Mouse (Mus musculus) kidney, embryonic 16.5 days (tissue): ENCODE results near the gene Hdc. TPM values are rescaled to one million over a fixed set of nuclear protein-coding genes. Genes with fewer than 3 reads are reported as not detected.

Source experiments
- ATAC-seq: fragments of 200-750 bp; cut with Nextera tagmentation; 2 replicates; pipeline ENCODE4 v1.8.0; 2017; ENCODE audit warnings: moderate TSS enrichment; ENCODE audit not compliant: low FRiP score, low TSS enrichment
- H3K27ac ChIP-seq: fragments of 300-500 bp; sonication (generic); 2 replicates; pipeline ENCODE4 v1.5.1; 2014; ENCODE audit warnings: low read length
- H3K27me3 ChIP-seq: fragments of 300-500 bp; sonication (generic); 2 replicates; pipeline ENCODE4 v1.6.1; 2014; ENCODE audit warnings: low read length, control low read depth, mixed read lengths; ENCODE audit not compliant: insufficient read depth
- H3K36me3 ChIP-seq: fragments of 300-500 bp; sonication (generic); 2 replicates; pipeline ENCODE4 v1.6.1; 2014; ENCODE audit warnings: low read length, control low read depth, mixed read lengths; ENCODE audit not compliant: insufficient read depth
- H3K4me1 ChIP-seq: fragments of 300-500 bp; sonication (generic); 2 replicates; pipeline ENCODE4 v1.6.1; 2014; ENCODE audit warnings: low read length, control low read depth, mixed read lengths; ENCODE audit not compliant: insufficient read depth
- H3K4me2 ChIP-seq: fragments of 300-500 bp; sonication (generic); replicated peaks from 2 replicates; pipeline ENCODE4 v1.6.1; 2014; ENCODE audit warnings: low read depth, low read length
- H3K4me3 ChIP-seq: fragments of 300-500 bp; sonication (generic); 2 replicates; pipeline ENCODE4 v1.5.1; 2014; ENCODE audit warnings: mild to moderate bottlenecking, low read length
- H3K9ac ChIP-seq: fragments of 300-500 bp; sonication (generic); replicated peaks from 2 replicates; pipeline ENCODE4 v1.6.1; 2014; ENCODE audit warnings: low read length
- H3K9me3 ChIP-seq: fragments of 300-500 bp; sonication (generic); 2 replicates; pipeline ENCODE4 v1.6.1; 2016; ENCODE audit warnings: low read length, control low read depth
- WGBS: fragments of 180-500 bp; shearing (Covaris S2); extraction: QIAGEN DNeasy Blood & Tissue Kit; methylation state at CpG from one replicate; pipeline ENCODE4 v1.1.7; 2014; 5-methylcytosine and 5-hydroxymethylcytosine counted together
- polyA plus RNA-seq: library from polyadenylated mRNA; unstranded; fragments of >200 nt; fragmentation: Nextera tagmentation; extraction: Ambion mirVana; gene quantifications from 2 replicates; pipeline ENCODE4 v1.2.1, GENCODE M21; 2015

Gene Hdc
- polyA plus RNA-seq, 1 experiment from 2014 or later, result 129 TPM

- Histone ChIP-seq H3K9ac (no peak overlapping the region), H3K27ac (no peak overlapping the region), H3K4me2 (no peak overlapping the region), H3K9me3 (no peaks in the 10 kb centered on the region), H3K4me3 (no peak overlapping the region), H3K27me3 (no peaks in the 10 kb centered on the region), H3K36me3 (no peaks in the 10 kb centered on the region), H3K4me1 (peaks cover 8% of the 10 kb centered on the region)
- WGBS, result 92% methylated on average over 4 of the region's 4 CpGs
- no peak for ATAC-seq
Measured at GRCm38 (mm10) chr2:126591304-126591703, 27.8 kb downstream of the Hdc start.

DNA sequence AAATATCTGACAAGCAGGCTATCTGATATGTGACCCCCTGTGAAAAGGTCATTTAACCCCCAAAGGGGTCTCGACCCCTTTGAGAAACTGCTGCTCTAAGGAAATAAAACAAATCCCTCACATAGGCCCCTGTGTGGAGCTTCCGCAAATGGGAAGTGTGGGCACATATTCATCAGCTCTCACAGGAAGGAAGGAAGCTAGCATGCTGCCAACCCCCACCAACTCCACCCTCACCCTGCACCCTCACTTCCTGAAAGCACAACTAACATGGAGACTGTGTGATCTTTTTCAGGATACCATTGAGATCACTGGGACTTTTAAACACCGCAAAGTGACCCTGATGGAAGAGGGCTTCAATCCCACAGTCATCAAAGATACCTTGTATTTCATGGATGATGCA, 31.6 kb downstream of the Hdc start:
- no peaks in the 10 kb centered on the region for H3K9me3 ChIP-seq

DNA sequence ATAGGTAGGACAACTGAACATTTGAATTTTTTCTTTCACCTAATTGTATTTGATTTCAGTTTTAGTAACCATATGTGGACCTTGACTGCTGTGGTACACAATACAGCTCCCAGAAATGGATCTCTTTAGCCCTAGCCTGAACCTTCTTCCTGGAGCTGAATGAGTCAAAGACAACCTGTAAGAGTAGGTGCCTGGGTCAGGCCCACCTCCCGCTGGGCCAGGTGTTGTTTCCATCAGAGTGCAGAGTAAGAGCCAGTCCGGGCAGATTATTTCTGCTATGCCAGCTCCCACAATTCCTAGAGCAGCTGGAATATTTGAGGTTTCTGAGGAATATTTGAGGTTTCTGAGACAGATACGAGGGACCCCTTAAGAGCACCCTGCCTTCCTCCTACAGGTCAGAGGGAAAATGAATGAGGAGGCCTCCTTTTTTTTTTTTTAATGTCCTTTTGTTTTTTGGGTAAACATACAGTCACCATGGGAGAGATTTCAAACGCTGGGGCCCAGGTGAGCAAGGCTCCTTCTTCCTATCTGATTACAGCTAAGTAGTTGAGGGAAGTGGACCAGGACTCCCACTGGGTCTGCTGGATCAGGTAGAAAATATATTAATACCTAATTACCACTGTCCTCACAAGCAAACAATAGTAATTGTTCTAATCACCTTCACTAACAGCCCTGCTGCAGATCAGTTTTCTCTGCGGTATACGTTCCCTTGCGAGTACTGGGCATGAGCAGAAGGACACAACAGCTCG, 34.3 kb downstream of the Hdc start:
- Histone ChIP-seq H3K27me3 (no peaks in the 10 kb centered on the region), H3K36me3 (no peaks in the 10 kb centered on the region), H3K9ac (no peak overlapping the region), H3K4me1 (no peaks in the 10 kb centered on the region), H3K4me2 (no peak overlapping the region), H3K4me3 (no peak overlapping the region), H3K27ac (no peak overlapping the region), H3K9me3 (no peaks in the 10 kb centered on the region)
- ATAC-seq, result no peak
- 80% methylated on average over 8 of the region's 8 CpGs for WGBS

More for the DNA sequence above, 31.6 kb downstream of the Hdc start:
- no peak overlapping the region for H3K4me3 ChIP-seq
- no peaks in the 10 kb centered on the region for H3K36me3 ChIP-seq
- no peak for ATAC-seq
- H3K9ac ChIP-seq, result no peak overlapping the region
- no peak overlapping the region for H3K27ac ChIP-seq
- no peaks in the 10 kb centered on the region for H3K4me1 ChIP-seq
- H3K4me2 ChIP-seq, result no peak overlapping the region
- no peaks in the 10 kb centered on the region for H3K27me3 ChIP-seq
- 80% methylated on average over 3 of the region's 3 CpGs for WGBS

GRCm38 (mm10) chr2:126583960-126584359, 35.1 kb downstream of the Hdc start:
- 51% methylated on average over 6 of the region's 6 CpGs for WGBS
- Histone ChIP-seq H3K36me3 (no peaks in the 10 kb centered on the region), H3K27me3 (no peaks in the 10 kb centered on the region), H3K9ac (no peak overlapping the region), H3K4me3 (no peak overlapping the region), H3K4me1 (no peaks in the 10 kb centered on the region), H3K9me3 (no peaks in the 10 kb centered on the region), H3K4me2 (no peak overlapping the region), H3K27ac (no peak overlapping the region)
- ATAC-seq, result no peak

GRCm38 (mm10) chr2:126579282-126579681, 39.8 kb downstream of the Hdc start:
- H3K27me3 ChIP-seq, result no peaks in the 10 kb centered on the region
- no peak overlapping the region for H3K9ac ChIP-seq
- no peak for ATAC-seq
- no peak overlapping the region for H3K4me3 ChIP-seq
- WGBS, result 94% methylated on average over 1 of the region's 1 CpGs
- no peak overlapping the region for H3K27ac ChIP-seq
- no peaks in the 10 kb centered on the region for H3K9me3 ChIP-seq
- no peaks in the 10 kb centered on the region for H3K36me3 ChIP-seq
- no peak overlapping the region for H3K4me2 ChIP-seq
- H3K4me1 ChIP-seq, result no peaks in the 10 kb centered on the region

DNA sequence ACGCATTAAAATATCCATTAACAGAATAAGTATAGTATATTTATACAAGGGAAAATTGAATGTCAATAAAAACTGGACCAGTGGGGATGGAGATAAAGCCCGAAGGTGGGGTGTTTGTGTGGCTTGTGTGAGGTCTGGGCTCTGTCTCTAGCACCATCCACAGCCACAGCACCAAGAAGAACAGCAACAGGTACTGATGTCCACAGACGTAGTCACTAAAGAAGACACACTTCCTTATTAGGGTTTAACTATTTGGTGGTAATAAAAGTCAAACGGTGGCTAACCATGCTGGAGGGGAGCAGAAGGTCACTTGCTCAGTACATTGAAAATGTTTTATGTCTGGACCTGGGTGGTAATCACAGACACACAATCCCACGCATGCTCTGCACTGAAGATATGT, 41.7 kb downstream of the Hdc start:
- H3K4me3 ChIP-seq, result no peak overlapping the region
- no peak overlapping the region for H3K27ac ChIP-seq
- no peak overlapping the region for H3K9ac ChIP-seq
- H3K9me3 ChIP-seq, result no peaks in the 10 kb centered on the region
- no peaks in the 10 kb centered on the region for H3K36me3 ChIP-seq
- ATAC-seq, result no peak
- H3K27me3 ChIP-seq, result no peaks in the 10 kb centered on the region
- H3K4me1 ChIP-seq, result no peaks in the 10 kb centered on the region
- no peak overlapping the region for H3K4me2 ChIP-seq
- 64% methylated on average over 5 of the region's 5 CpGs for WGBS

DNA sequence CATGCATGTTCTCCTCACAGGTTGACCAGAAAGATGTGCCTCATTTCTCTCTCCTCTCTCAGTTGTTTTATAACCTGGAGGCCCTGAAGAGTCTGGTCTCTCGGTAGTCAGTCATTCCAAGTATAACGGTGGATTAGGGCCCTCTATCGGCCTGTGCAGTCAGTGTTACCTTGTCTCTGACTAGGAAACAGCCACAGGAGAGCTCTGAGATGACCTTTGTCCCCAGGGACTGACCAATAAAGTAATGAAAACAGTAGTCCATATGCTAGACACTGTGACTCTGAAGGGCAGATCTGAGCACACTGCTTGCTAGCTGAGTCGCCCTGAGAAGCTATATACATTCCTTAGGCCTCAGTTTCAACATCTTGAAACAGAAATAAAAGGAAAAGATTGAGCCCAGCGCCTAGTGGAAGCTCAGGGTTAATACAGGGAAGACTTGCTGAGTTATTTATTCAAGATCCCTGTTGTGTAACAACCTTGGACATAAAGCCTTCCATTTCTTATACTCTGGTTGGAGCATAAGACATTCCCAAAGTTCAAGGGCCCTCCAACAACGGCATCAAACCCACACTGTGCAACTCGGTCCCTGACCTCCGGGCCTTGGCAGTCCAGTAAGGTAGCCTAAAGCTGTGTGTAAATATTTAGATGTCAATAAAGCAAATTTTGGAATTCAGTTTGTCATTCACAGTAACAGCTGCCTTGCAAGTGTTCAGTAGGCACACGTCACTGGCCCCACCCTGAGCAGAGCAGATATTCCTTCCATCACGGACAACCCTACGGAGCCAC, 43.5 kb downstream of the Hdc start:
- 72% methylated on average over 11 of the region's 11 CpGs for WGBS
- Histone ChIP-seq H3K9me3 (peaks cover 6% of the 10 kb centered on the region; the same call in 1 of the 2 replicates), H3K4me2 (no peak overlapping the region), H3K4me1 (no peaks in the 10 kb centered on the region), H3K36me3 (no peaks in the 10 kb centered on the region), H3K27me3 (no peaks in the 10 kb centered on the region), H3K4me3 (no peak overlapping the region), H3K27ac (no peak overlapping the region), H3K9ac (no peak overlapping the region)
- no peak for ATAC-seq

DNA sequence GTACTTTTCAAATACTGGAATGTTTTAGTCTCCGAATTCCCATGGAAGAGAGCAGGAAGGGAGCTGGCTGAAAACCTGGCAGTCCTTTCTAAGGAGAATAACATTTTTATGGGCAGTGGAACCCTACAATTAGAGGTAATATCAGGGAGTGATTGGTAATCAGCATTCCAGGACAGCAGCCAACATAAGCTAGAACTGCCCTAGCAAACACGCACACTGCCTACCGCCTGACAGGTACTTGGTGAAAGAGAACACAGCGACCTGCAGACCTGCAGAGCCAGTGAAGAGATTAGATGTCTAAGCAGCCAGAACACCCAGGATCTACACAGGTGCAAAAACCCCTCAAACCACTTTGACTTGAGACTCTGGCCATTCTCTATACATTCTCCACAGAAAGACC, 46.4 kb downstream of the Hdc start:
- Histone ChIP-seq H3K4me3 (no peak overlapping the region), H3K4me2 (no peak overlapping the region), H3K36me3 (no peaks in the 10 kb centered on the region), H3K27ac (no peak overlapping the region), H3K4me1 (no peaks in the 10 kb centered on the region), H3K9me3 (peaks cover 7% of the 10 kb centered on the region; the same call in 1 of the 2 replicates), H3K27me3 (no peaks in the 10 kb centered on the region), H3K9ac (no peak overlapping the region)
- WGBS, result 73% methylated on average over 4 of the region's 4 CpGs
- ATAC-seq, result no peak

GRCm38 (mm10) chr2:126572163-126572562, 46.9 kb downstream of the Hdc start:
- H3K27me3 ChIP-seq, result no peaks in the 10 kb centered on the region
- no peaks in the 10 kb centered on the region for H3K36me3 ChIP-seq
- WGBS, result 46% methylated on average over 1 of the region's 1 CpGs
- H3K4me3 ChIP-seq, result no peak overlapping the region
- no peak for ATAC-seq
- no peak overlapping the region for H3K27ac ChIP-seq
- H3K4me1 ChIP-seq, result no peaks in the 10 kb centered on the region
- H3K9me3 ChIP-seq, result peaks cover 7% of the 10 kb centered on the region; the same call in 1 of the 2 replicates
- H3K4me2 ChIP-seq, result no peak overlapping the region
- no peak overlapping the region for H3K9ac ChIP-seq
